7 mouse cellular contexts compared by ENCODE assay signal in genomic region chr9:24774160-24774969, GRCm38 (mm10). TPM values are rescaled to one million over a fixed set of nuclear protein-coding genes. Genes with fewer than 3 reads are reported as not detected.
DNase-seq lines count a peak whose midpoint lies in the region; ATAC-seq and TF ChIP-seq lines count a peak whose summit lies in the region.

Tbx20 (minus strand) TSS chr9:24774303.

- intact Hi-C loops in heart, postnatal 25 days (cut with DNase I), result loop anchor here (5.0 kb wide), 1 partner anchor 123 kb away; no protein-coding TSS in a partner anchor
- intact Hi-C loops in left cerebral cortex, adult 2 months (cut with DNase I), result no loop called here

- peak; percentile 92 for ATAC-seq in embryonic facial prominence, embryonic 12.5 days (ENCODE audit: insufficient number of reproducible peaks, insufficient read depth, low FRiP score, low TSS enrichment)
- peak; percentile 74 for ATAC-seq in limb, embryonic 14.5 days (ENCODE audit: low FRiP score, low read depth)
- ATAC-seq in cerebellum, adult (ENCODE audit: insufficient number of reproducible peaks, low FRiP score, low TSS enrichment), result no peak

- no peak for TF ChIP-seq POLR2A in limb, embryonic 14.5 days (IDR thresholded peaks at IDR 0.05; ENCODE audit: borderline replicate concordance, extremely low read depth, insufficient read depth, insufficient read length)

- H3K36me3 ChIP-seq in embryonic facial prominence, embryonic 12.5 days, result no peaks in the 10 kb centered on the region
- no peaks in the 10 kb centered on the region for H3K36me3 ChIP-seq in limb, embryonic 14.5 days (ENCODE audit: control insufficient read depth, insufficient read depth, low read length)

- H3K4me3 ChIP-seq in embryonic facial prominence, embryonic 12.5 days, result peak within 1 kb of the TSS; percentile 30
- H3K4me3 ChIP-seq in limb, embryonic 14.5 days (replicated peaks; ENCODE audit: low read length), result peak within 1 kb of the TSS; percentile 34
- no peak within 1 kb of the TSS for H3K4me3 ChIP-seq in left cerebral cortex, adult 2 months

- peak within 1 kb of the TSS; percentile 51 for H3K4me2 ChIP-seq in embryonic facial prominence, embryonic 12.5 days (replicated peaks)
- H3K4me2 ChIP-seq in limb, embryonic 14.5 days (replicated peaks; ENCODE audit: low read depth, low read length, severe bottlenecking), result peak within 1 kb of the TSS; percentile 45

- H3K9ac ChIP-seq in embryonic facial prominence, embryonic 12.5 days, result no peak within 1 kb of the TSS
- no peak within 1 kb of the TSS for H3K9ac ChIP-seq in limb, embryonic 14.5 days (ENCODE audit: low read depth, low read length, severe bottlenecking)

- no peaks in the 10 kb centered on the region for H3K9me3 ChIP-seq in embryonic facial prominence, embryonic 12.5 days
- H3K9me3 ChIP-seq in limb, embryonic 14.5 days (ENCODE audit: control insufficient read depth, low read length), result 0 out of 2 replicates have a peak, but pooled peaks cover 3% of the 10 kb centered on the region

- WGBS in embryonic facial prominence, embryonic 12.5 days, result 1% methylated on average over 40 of the region's 40 CpGs
- WGBS in limb, embryonic 14.5 days, result 4% methylated on average over 36 of the region's 40 CpGs

- H3K27ac ChIP-seq in embryonic facial prominence, embryonic 12.5 days, result no peak within 1 kb of the TSS
- H3K27ac ChIP-seq in limb, embryonic 14.5 days (replicated peaks; ENCODE audit: low read depth, low read length), result no peak within 1 kb of the TSS
- H3K27ac ChIP-seq in left cerebral cortex, adult 2 months, result no peak within 1 kb of the TSS

- TF ChIP-seq CTCF in left cerebral cortex, adult 2 months (IDR thresholded peaks at IDR 0.05), result no peak

- peak; percentile 57 for DNase-seq in adrenal gland, postnatal 10 days
- DNase-seq in heart, postnatal 25 days (ENCODE audit: low spot score), result peak; percentile 91
- DNase-seq in limb, embryonic 14.5 days (ENCODE audit: low spot score), result no peak
- peak; percentile 85 for DNase-seq in retina, postnatal 1 day
- no peak for DNase-seq in left cerebral cortex, adult 2 months (ENCODE audit: extremely low spot score in 1 of 2, low spot score in 2 of 2)

- H3K4me1 ChIP-seq in embryonic facial prominence, embryonic 12.5 days, result peaks cover 14% of the 10 kb centered on the region
- peaks cover 7% of the 10 kb centered on the region; the same call in 1 of the 2 replicates for H3K4me1 ChIP-seq in limb, embryonic 14.5 days (ENCODE audit: control insufficient read depth, insufficient read depth, low read length)

- peaks cover 73% of the 10 kb centered on the region for H3K27me3 ChIP-seq in embryonic facial prominence, embryonic 12.5 days
- peaks cover 98% of the 10 kb centered on the region for H3K27me3 ChIP-seq in limb, embryonic 14.5 days (ENCODE audit: control insufficient read depth, insufficient read depth, low read length)

RNA-seq across cellular contexts. Expression of gene Tbx20, which starts in this region (rescaled TPM):
- 10 to 100 TPM; 17.8 to 18.2 TPM for total RNA-seq in adrenal gland, postnatal 10 days (2021)
- 0.15 and 0.75 TPM in 2 replicates for polyA plus RNA-seq in embryonic facial prominence, embryonic 12.5 days (2016; fragmentation: Nextera tagmentation; extraction: Ambion mirVana)
- total RNA-seq in heart, postnatal 25 days (2021), result 10 to 100 TPM; 88.9 to 92.6 TPM
- 0.03 and 0.24 TPM in 2 replicates for polyA plus RNA-seq in limb, embryonic 14.5 days (2012; rRNA removed)
- polyA plus RNA-seq in limb, embryonic 14.5 days (2014; fragmentation: Nextera tagmentation; extraction: Ambion mirVana), result 0.03 TPM in 1 of 2 replicates, not detected in the other
- not detected for total RNA-seq in left cerebral cortex, adult 2 months (2021)

Comparison
In these comparisons a context has a peak if more than half of its experiments do, and no peak if none do; other contexts are left out.
1. RNA of gene Tbx20 (total RNA-seq): 88.9 to 92.6 TPM in heart, postnatal 25 days and 17.8 to 18.2 TPM in adrenal gland, postnatal 10 days; not detected in left cerebral cortex, adult 2 months; every median in the first group is over 10 times any median in the second.
2. RNA of gene Tbx20 (total RNA-seq): 88.9 to 92.6 TPM in heart, postnatal 25 days; 17.8 to 18.2 TPM in adrenal gland, postnatal 10 days; every median in the first group is over 4 times any median in the second.
3. Peak in ATAC-seq, H3K4me3 ChIP-seq and H3K4me2 ChIP-seq in embryonic facial prominence, embryonic 12.5 days; RNA of the gene not detected or under 1 TPM.
4. Peak in ATAC-seq, H3K4me3 ChIP-seq and H3K4me2 ChIP-seq in limb, embryonic 14.5 days; RNA of the gene not detected or under 1 TPM.
5. DNase-seq: peak in adrenal gland, postnatal 10 days (single experiment), heart, postnatal 25 days (single experiment) and retina, postnatal 1 day (single experiment); none in limb, embryonic 14.5 days (single experiment) and left cerebral cortex, adult 2 months (0 of 2).